Mouse (Mus musculus) ES-E14 (cell line): ENCODE measurements around the gene Ddx23. TPM values are rescaled to one million over a fixed set of nuclear protein-coding genes. Genes with fewer than 3 reads are reported as not detected.

ENCODE experiments used
- DNase-seq: peaks from one replicate; pipeline ENCODE4 v3.0.0-alpha.2; 2013; ENCODE audit warnings: low read depth, low spot score
- H3K27ac ChIP-seq: 2 replicates; pipeline ENCODE4 v1.5.1; 2012; ENCODE audit warnings: low read depth, mild to moderate bottlenecking, low read length, moderate library complexity, mixed read lengths; ENCODE audit not compliant: poor library complexity, insufficient read depth, severe bottlenecking
- H3K36me3 ChIP-seq: 2 replicates; pipeline ENCODE4 v1.6.1; 2012; ENCODE audit warnings: mild to moderate bottlenecking, low read length, moderate library complexity, mixed read lengths; ENCODE audit not compliant: control insufficient read depth, poor library complexity, insufficient read depth, severe bottlenecking
- H3K4me1 ChIP-seq, 2 experiments: fragments of 150-350 bp in 1 of 2; sonication (generic) in 1 of 2; 2 replicates each; pipeline ENCODE4 v1.6.1; 2012; ENCODE audit warnings: low read length in 2 of 2, mild to moderate bottlenecking in 1 of 2, mixed read lengths in 1 of 2; ENCODE audit not compliant: control insufficient read depth in 2 of 2, insufficient read depth in 2 of 2, poor library complexity in 1 of 2
- H3K4me3 ChIP-seq, 2 experiments: fragments of 150-350 bp in 1 of 2; sonication (generic) in 1 of 2; 2 replicates each; pipeline ENCODE4 v1.5.1; 2012; ENCODE audit warnings: low read length in 2 of 2, low read depth in 1 of 2, mild to moderate bottlenecking in 1 of 2, mixed read lengths in 1 of 2; ENCODE audit not compliant: insufficient read depth in 1 of 2, poor library complexity in 1 of 2, severe bottlenecking in 1 of 2
- H3K9ac ChIP-seq: 2 replicates; pipeline ENCODE4 v1.6.1; 2012; ENCODE audit warnings: low read depth, mild to moderate bottlenecking, low read length, mixed read lengths; ENCODE audit not compliant: poor library complexity, insufficient read depth, severe bottlenecking
- H3K9me3 ChIP-seq: fragments of 150-350 bp; sonication (generic); 2 replicates; pipeline ENCODE4 v1.6.1; 2012; ENCODE audit warnings: low read depth, mild to moderate bottlenecking, low read length; ENCODE audit not compliant: control insufficient read depth, insufficient read depth
- CHD2 ChIP-seq: IDR thresholded peaks from 2 replicates; pipeline ENCODE4 v1.6.1; 2014; ENCODE audit warnings: mild to moderate bottlenecking, low read depth, low read length, inconsistent platforms
- HCFC1 ChIP-seq: IDR thresholded peaks from 2 replicates; pipeline ENCODE4 v1.6.1; 2012; ENCODE audit warnings: low read length, inconsistent platforms, borderline replicate concordance; ENCODE audit not compliant: insufficient read depth
- MAFK ChIP-seq: IDR thresholded peaks from 2 replicates; pipeline ENCODE4 v1.6.1; 2014; ENCODE audit warnings: mild to moderate bottlenecking, low read depth, low read length, inconsistent platforms; ENCODE audit not compliant: insufficient read depth
- ZC3H11A ChIP-seq: IDR thresholded peaks from 2 replicates; pipeline ENCODE4 v1.6.1; 2012; ENCODE audit warnings: low read depth, mild to moderate bottlenecking, inconsistent platforms, low read length, borderline replicate concordance
- ZNF384 ChIP-seq: IDR thresholded peaks from 2 replicates; pipeline ENCODE4 v1.6.1; 2012; ENCODE audit warnings: low read depth, low read length, inconsistent platforms
- in situ Hi-C, 2 experiments: fragments of 600-800 bp; cut with MboI; formaldehyde crosslinking; loops; one replicate each; pipeline ENCODE4 v1.15.1; 2025; ENCODE audit warnings: low sequenced_read_pairs in 2 of 2, inconsistent platforms in 1 of 2; ENCODE audit not compliant: unreplicated experiment in 2 of 2
- total RNA-seq: library from RNA; depleted of rRNA; stranded (reverse); fragments of 300-350 nt; gene quantifications from 2 replicates; pipeline ENCODE4 v1.2.3, GENCODE M21; 2012

Gene Ddx23
- total RNA-seq, 1 experiment: 147 TPM

DNA sequence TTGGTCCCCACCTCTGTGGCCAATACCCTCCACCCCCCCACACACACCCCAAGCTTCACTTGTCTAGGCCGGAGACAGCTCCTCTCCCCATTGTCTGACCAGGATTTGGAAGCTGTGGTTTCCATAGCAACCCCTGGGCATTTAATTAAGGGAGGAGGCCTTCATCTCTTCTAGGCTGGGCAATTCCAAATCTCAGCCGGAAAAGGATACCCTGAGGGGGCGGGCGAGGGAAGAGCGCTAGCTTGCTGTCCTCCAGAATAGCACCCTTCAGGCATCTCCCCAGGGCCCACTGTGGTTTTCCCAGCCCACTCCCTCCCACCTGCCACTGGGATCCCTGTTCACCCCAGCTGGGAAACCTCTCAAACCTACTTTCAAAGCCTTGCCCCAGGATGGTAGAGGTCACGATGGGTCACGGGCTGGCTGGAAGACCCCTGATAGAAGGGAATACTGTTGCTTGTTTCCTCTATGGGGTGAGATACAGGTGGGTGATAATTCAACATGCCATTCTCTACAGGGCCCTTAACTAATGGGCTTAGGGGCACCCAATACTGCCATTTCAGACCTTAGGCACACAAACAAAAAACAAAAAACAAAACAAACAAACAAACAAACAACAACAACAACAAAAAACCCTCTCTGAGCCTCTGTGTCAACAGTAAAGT is 28.9 kb upstream of the Ddx23 start:
- Histone ChIP-seq H3K9ac (no peak overlapping the region), H3K36me3 (no peaks in the 10 kb centered on the region), H3K27ac (no peak overlapping the region), H3K9me3 (no peaks in the 10 kb centered on the region), H3K4me3 (no peak overlapping the region), H3K4me1 (peaks cover 0 to 11% of the 10 kb centered on the region in 2 experiments; a peak in 2 of 4 replicates)
- peak; percentile 28 for DNase-seq
- in situ Hi-C loops: no loop called here
- no peak for TF ChIP-seq MAFK
- no peak for TF ChIP-seq ZC3H11A
- no peak for TF ChIP-seq CHD2
- TF ChIP-seq HCFC1: no peak
- TF ChIP-seq ZNF384: no peak

DNA sequence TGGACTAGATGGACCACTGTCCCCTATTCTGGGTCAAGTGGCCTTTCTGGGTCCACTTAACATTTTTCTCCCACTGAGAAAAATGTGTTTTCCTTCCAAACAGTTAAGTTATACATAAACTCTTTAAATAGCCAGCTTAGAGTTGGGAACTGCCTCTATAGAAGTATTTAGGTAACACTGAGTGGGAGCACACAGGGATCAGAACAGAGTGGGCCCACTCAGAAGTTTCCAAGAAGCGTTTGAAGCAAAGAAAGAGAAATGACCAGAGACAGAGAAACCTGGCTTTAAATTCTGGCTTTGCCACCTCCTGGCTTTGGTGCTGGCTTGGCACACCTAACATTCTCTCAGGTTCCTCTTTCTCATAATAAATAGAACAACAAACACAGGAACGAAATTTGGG is 27.0 kb upstream of the Ddx23 start:
- TF ChIP-seq CHD2 (no peak), ZC3H11A (no peak), HCFC1 (no peak), ZNF384 (no peak), MAFK (no peak)
- no peak overlapping the region for H3K27ac ChIP-seq
- H3K4me3 ChIP-seq: no peak overlapping the region
- DNase-seq: no peak
- no peaks in the 10 kb centered on the region for H3K36me3 ChIP-seq
- H3K9me3 ChIP-seq: no peaks in the 10 kb centered on the region
- H3K9ac ChIP-seq: no peak overlapping the region
- in situ Hi-C loops: no loop called here
- H3K4me1 ChIP-seq: peaks cover 0 to 6% of the 10 kb centered on the region in 2 experiments; a peak in 2 of 4 replicates

DNA sequence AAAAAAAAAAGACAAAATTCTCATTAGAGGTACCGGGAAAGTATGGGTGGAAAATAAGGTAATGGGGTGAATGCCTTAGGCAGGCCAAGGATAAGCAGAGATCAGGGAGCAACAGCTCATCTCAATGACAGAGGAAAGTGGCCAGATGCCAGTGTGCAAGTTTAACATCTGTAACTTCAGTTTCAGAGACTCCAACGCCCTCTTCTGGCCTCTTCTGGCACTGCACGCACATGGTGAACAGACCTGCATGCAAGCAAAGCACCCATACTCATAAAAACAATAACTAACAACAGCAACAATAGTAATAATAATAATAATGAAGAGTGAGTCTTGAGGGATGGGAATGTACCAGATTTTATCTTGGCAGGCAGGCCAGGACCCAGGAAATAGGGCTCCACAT is 23.2 kb upstream of the Ddx23 start:
- no peaks in the 10 kb centered on the region for H3K9me3 ChIP-seq
- no peak overlapping the region for H3K27ac ChIP-seq
- H3K36me3 ChIP-seq: no peaks in the 10 kb centered on the region
- no peak overlapping the region for H3K4me3 ChIP-seq
- DNase-seq: no peak
- H3K9ac ChIP-seq: no peak overlapping the region
- H3K4me1 ChIP-seq: peaks cover 0 to 4% of the 10 kb centered on the region in 2 experiments; a peak in 1 of 4 replicates
- no peak for TF ChIP-seq HCFC1
- no peak for TF ChIP-seq ZC3H11A
- no peak for TF ChIP-seq MAFK
- TF ChIP-seq ZNF384: no peak
- TF ChIP-seq CHD2: no peak
- in situ Hi-C loops: no loop called here

DNA sequence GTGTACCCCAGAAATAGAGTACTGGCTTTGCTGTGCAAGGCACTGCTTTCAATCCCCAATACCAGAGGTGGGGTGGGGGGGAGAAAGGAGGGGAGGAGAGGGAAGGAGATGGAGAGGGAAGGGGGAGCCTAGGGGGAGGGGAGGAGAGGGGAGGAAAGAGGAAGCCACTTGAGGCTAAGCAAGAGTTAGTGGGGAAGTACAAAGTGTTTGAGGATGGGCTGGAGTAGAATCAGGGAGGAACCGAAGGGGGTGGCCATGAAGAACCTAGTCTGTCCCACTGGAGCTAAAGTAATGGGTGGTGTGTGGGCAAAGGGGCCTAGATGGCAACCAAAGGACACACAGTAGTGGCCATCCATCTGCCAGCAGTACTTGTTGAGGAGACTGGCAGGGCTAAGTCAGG is 21.1 kb upstream of the Ddx23 start:
- no peak for TF ChIP-seq ZNF384
- TF ChIP-seq HCFC1: no peak
- TF ChIP-seq MAFK: no peak
- no peak for TF ChIP-seq ZC3H11A
- TF ChIP-seq CHD2: no peak
- no peak overlapping the region for H3K27ac ChIP-seq
- no peak overlapping the region for H3K9ac ChIP-seq
- peaks cover 0 to 4% of the 10 kb centered on the region in 2 experiments; a peak in 1 of 4 replicates for H3K4me1 ChIP-seq
- H3K36me3 ChIP-seq: no peaks in the 10 kb centered on the region
- in situ Hi-C loops: no loop called here
- no peak overlapping the region for H3K4me3 ChIP-seq
- H3K9me3 ChIP-seq: no peaks in the 10 kb centered on the region
- DNase-seq: no peak
